Mouse (Mus musculus) megakaryocyte, embryonic 14.5 days (primary cell): ENCODE data around the gene Slc25a38. TPM values are rescaled to one million over a fixed set of nuclear protein-coding genes. Genes with fewer than 3 reads are reported as not detected.

Experiments
- H3K27me3 ChIP-seq: replicated peaks from 2 replicates; pipeline ENCODE3; 2012; ENCODE audit warnings: inconsistent platforms
- H3K36me3 ChIP-seq: replicated peaks from 2 replicates; pipeline ENCODE3; 2012; ENCODE audit warnings: low read length, inconsistent platforms, mixed read lengths
- H3K4me1 ChIP-seq: 2 replicates; pipeline ENCODE4 v1.6.1; 2012; ENCODE audit warnings: inconsistent platforms
- H3K4me3 ChIP-seq: replicated peaks from 2 replicates; pipeline ENCODE3; 2012; ENCODE audit warnings: moderate library complexity, mild to moderate bottlenecking, inconsistent platforms
- H3K9me3 ChIP-seq: 2 replicates; pipeline ENCODE4 v1.6.1; 2012; ENCODE audit warnings: inconsistent platforms
- FLI1 ChIP-seq: IDR thresholded peaks from 2 replicates; pipeline ENCODE4 v1.6.1; 2012; ENCODE audit warnings: low read length, inconsistent platforms, mixed read lengths
- GATA1 ChIP-seq: IDR thresholded peaks from 3 replicates; pipeline ENCODE4 v1.6.1; 2012; ENCODE audit warnings: mixed read lengths, low read length, inconsistent platforms, borderline replicate concordance
- polyA plus RNA-seq: library from polyadenylated mRNA; stranded (reverse); fragments of >175 nt; gene quantifications from 2 replicates; pipeline ENCODE4 v1.2.3, GENCODE M21; 2012; ENCODE audit warnings: low replicate concordance; ENCODE audit not compliant: insufficient read depth

Slc25a38 gene
- polyA plus RNA-seq, 1 experiment = 45.8 TPM

DNA sequence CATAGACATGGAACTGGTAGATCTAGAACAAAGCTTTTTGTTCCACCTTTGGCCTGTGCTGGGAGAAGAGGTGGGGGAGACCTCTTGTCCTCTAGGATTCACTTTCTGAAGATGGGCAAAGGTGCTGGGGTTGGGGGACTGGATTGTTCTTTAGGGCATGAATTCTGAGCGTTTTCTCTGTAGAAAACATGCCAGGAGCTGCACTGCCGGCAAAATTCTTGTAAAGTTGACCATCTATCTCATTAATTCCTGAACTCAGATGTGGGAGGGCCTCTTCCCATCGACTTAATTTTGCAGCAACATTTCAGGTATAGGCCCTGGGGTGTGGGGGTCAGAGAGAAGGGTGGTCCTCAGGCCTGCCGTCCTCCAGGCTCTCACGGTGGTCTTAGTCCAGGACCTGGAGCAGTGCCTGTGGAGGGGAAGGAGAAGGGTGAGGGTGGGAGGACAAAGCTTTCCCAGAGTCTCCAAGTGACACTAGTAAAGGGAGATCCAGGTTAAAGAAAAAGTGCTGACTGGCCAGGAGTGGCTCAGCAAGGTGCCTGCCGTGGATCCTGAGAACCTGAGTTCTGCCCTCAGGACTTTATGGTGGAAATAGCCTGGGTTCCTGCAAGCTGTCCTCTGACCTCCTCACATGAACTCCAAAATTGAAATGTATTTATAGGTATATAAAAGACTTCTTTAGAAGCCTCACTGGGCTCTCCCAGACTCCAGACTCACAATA is 23.7 kb downstream of the Slc25a38 start:
- Histone ChIP-seq H3K36me3 (peaks cover 42% of the 10 kb centered on the region), H3K4me1 (peaks cover 16% of the 10 kb centered on the region), H3K9me3 (no peaks in the 10 kb centered on the region), H3K4me3 (no peak overlapping the region), H3K27me3 (no peaks in the 10 kb centered on the region)
- no peak for TF ChIP-seq FLI1
- TF ChIP-seq GATA1 = no peak

GRCm38 (mm10) chr9:120134529-120135160 is 24.5 kb downstream of the Slc25a38 start:
- H3K4me1 ChIP-seq = peaks cover 9% of the 10 kb centered on the region
- H3K4me3 ChIP-seq = no peak overlapping the region
- H3K9me3 ChIP-seq = peaks cover under 1% of the 10 kb centered on the region
- TF ChIP-seq FLI1 (no peak), GATA1 (no peak)
- peaks cover 35% of the 10 kb centered on the region for H3K36me3 ChIP-seq
- no peaks in the 10 kb centered on the region for H3K27me3 ChIP-seq

- Histone ChIP-seq H3K4me1 (peaks cover 3% of the 10 kb centered on the region), H3K4me3 (no peak overlapping the region), H3K9me3 (peaks cover 8% of the 10 kb centered on the region), H3K27me3 (no peaks in the 10 kb centered on the region), H3K36me3 (peaks cover 27% of the 10 kb centered on the region)
- TF ChIP-seq GATA1 (no peak), FLI1 (no peak)
Observed at GRCm38 (mm10) chr9:120135454-120135853, 25.3 kb downstream of the Slc25a38 start.

- Histone ChIP-seq H3K4me3 (no peak overlapping the region), H3K36me3 (no peaks in the 10 kb centered on the region), H3K27me3 (peaks cover 21% of the 10 kb centered on the region), H3K9me3 (peaks cover 8% of the 10 kb centered on the region), H3K4me1 (peaks cover 22% of the 10 kb centered on the region; the same call in 1 of the 2 replicates)
- TF ChIP-seq FLI1 = no peak
- TF ChIP-seq GATA1 = no peak
Observed at GRCm38 (mm10) chr9:120140652-120141051, 30.5 kb downstream of the Slc25a38 start.

GRCm38 (mm10) chr9:120144474-120144873 is 34.3 kb downstream of the Slc25a38 start:
- Histone ChIP-seq H3K27me3 (peaks cover 32% of the 10 kb centered on the region), H3K36me3 (no peaks in the 10 kb centered on the region), H3K9me3 (peaks cover 8% of the 10 kb centered on the region), H3K4me1 (peaks cover 22% of the 10 kb centered on the region; the same call in 1 of the 2 replicates), H3K4me3 (no peak overlapping the region)
- TF ChIP-seq FLI1 = no peak
- no peak for TF ChIP-seq GATA1

DNA sequence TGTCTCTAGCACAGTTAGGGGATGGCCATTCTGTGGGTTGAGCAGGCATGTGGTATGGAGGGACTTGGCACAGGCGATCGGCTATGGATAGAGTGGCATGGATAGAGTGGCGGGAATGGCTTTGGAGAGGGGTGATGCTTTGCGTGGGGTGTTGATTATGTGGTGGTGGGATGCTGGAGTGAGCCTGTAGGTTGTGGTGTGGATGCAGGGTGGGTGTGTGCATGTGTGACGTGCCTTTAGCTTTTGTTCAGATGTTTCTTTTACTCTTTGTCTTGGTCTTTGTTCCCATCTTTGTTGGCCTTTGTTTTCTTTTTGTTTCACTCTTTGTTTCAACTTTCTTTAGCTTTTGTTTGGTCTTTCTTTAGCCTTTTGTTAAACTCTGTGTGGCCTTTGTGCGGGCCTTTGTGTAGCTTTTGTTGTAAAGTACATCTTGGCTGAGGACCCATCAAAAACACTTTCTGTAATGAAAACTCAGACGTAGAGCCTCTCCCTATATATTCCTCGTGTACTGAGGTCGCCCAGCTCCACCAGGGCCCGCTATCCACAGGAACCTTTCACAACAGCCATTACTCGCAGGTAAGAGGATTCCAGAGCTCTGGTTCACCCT is 39.2 kb downstream of the Slc25a38 start, which contains the start of gene Mobp:
TSS of gene Mobp (plus strand) at position 486 of the 607 bp plus-strand sequence.
- no peak for TF ChIP-seq GATA1
- TF ChIP-seq FLI1 = no peak
- Histone ChIP-seq H3K4me3 (no peak within 1 kb of the TSS), H3K4me1 (no peaks in the 10 kb centered on the region), H3K36me3 (no peaks in the 10 kb centered on the region), H3K9me3 (no peaks in the 10 kb centered on the region), H3K27me3 (peaks cover 27% of the 10 kb centered on the region)

DNA sequence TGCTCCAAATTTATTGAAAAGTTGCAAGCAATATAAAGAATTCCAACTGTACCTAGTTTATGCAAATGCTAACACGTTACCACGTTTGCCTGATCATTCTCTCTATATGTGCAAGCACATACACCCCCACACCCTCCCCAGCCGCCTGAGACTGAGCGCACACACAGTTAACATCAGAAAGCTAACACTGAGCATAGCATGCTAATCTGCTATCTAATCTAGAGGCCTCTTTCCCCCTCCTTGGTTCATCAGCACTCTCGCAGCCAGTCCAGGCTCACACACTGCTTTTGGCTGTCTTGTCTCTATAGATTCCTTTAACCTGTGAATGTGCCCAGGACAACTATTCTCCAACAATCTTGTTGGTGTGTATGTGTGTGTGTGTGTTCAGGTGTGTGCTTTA is 41.0 kb downstream of the Slc25a38 start:
- H3K4me3 ChIP-seq = no peak overlapping the region
- TF ChIP-seq FLI1 (no peak), GATA1 (no peak)
- H3K4me1 ChIP-seq = no peaks in the 10 kb centered on the region
- no peaks in the 10 kb centered on the region for H3K36me3 ChIP-seq
- H3K27me3 ChIP-seq = peaks cover 29% of the 10 kb centered on the region
- no peaks in the 10 kb centered on the region for H3K9me3 ChIP-seq

- TF ChIP-seq GATA1 (no peak), FLI1 (no peak)
- H3K9me3 ChIP-seq = no peaks in the 10 kb centered on the region
- peaks cover 31% of the 10 kb centered on the region for H3K27me3 ChIP-seq
- H3K4me1 ChIP-seq = no peaks in the 10 kb centered on the region
- H3K36me3 ChIP-seq = no peaks in the 10 kb centered on the region
- no peak overlapping the region for H3K4me3 ChIP-seq
Observed at GRCm38 (mm10) chr9:120151906-120152399, 41.8 kb downstream of the Slc25a38 start.

DNA sequence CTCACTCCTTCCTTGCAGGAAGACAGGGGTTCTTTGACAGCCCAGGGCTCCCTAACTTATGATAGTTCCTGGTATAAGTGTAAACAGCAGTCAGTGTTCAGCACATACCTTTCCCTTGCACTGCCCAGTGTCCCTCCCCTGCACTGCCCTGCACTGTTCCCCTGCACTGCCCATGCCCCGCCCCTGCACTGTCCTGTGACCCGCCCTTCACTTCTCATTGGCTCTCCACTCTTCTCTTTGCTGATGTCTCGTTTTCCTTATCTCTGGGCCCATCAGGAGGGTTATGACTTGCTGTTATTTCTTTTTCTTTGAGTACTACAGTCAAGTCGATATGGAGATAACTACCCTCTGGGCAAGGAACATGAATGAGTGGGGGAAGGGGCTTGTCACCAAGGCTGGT is 47.9 kb downstream of the Slc25a38 start:
- Histone ChIP-seq H3K4me3 (no peak overlapping the region), H3K36me3 (no peaks in the 10 kb centered on the region), H3K4me1 (peaks cover 5% of the 10 kb centered on the region; the same call in 1 of the 2 replicates), H3K27me3 (peaks cover 14% of the 10 kb centered on the region), H3K9me3 (peaks cover 12% of the 10 kb centered on the region; the same call in 1 of the 2 replicates)
- TF ChIP-seq GATA1 (no peak), FLI1 (no peak)
